Mouse (Mus musculus) intestine, embryonic 14.5 days (tissue): ENCODE results near the gene Sfmbt2. TPM values are rescaled to one million over a fixed set of nuclear protein-coding genes. Genes with fewer than 3 reads are reported as not detected.

ENCODE experiments used
- ATAC-seq: fragments of 200-750 bp; cut with Nextera tagmentation; replicated peaks from 2 replicates; pipeline ENCODE4 v1.8.0; 2017; ENCODE audit warnings: low read depth, moderate number of reproducible peaks, moderate TSS enrichment, moderate library complexity; ENCODE audit not compliant: low FRiP score, low TSS enrichment
- DNase-seq: peaks from one replicate; pipeline ENCODE4 v3.0.0-alpha.2; 2018; ENCODE audit warnings: low spot score
- H3K27ac ChIP-seq: fragments of 300-500 bp; sonication (generic); 2 replicates; pipeline ENCODE4 v1.5.1; 2014; ENCODE audit warnings: low read depth, mild to moderate bottlenecking, control low read depth
- H3K27me3 ChIP-seq: fragments of 300-500 bp; sonication (generic); replicated peaks from 2 replicates; pipeline ENCODE4 v1.6.1; 2014; ENCODE audit warnings: low read length, control low read depth; ENCODE audit not compliant: control insufficient read depth, insufficient read depth
- H3K36me3 ChIP-seq: fragments of 300-500 bp; sonication (generic); 2 replicates; pipeline ENCODE4 v1.6.1; 2014; ENCODE audit warnings: low read length, control low read depth; ENCODE audit not compliant: control insufficient read depth, insufficient read depth
- H3K4me1 ChIP-seq: fragments of 300-500 bp; sonication (generic); replicated peaks from 2 replicates; pipeline ENCODE4 v1.6.1; 2014; ENCODE audit warnings: low read length, control low read depth, mixed read lengths; ENCODE audit not compliant: control insufficient read depth, insufficient read depth
- H3K4me2 ChIP-seq: fragments of 300-500 bp; sonication (generic); 2 replicates; pipeline ENCODE4 v1.6.1; 2014; ENCODE audit warnings: low read length
- H3K4me3 ChIP-seq: fragments of 300-500 bp; sonication (generic); 2 replicates; pipeline ENCODE4 v1.5.1; 2014; ENCODE audit warnings: low read depth, low read length, control low read depth, mixed read lengths
- H3K9ac ChIP-seq: fragments of 300-500 bp; sonication (generic); 2 replicates; pipeline ENCODE4 v1.6.1; 2014; ENCODE audit warnings: mild to moderate bottlenecking, low read length
- H3K9me3 ChIP-seq: fragments of 300-500 bp; sonication (generic); 2 replicates; pipeline ENCODE4 v1.6.1; 2016; ENCODE audit warnings: low read length, control low read depth; ENCODE audit not compliant: control insufficient read depth
- WGBS: fragments of 180-500 bp; shearing (Covaris S2); extraction: QIAGEN DNeasy Blood & Tissue Kit; methylation state at CpG from one replicate; pipeline ENCODE4 v1.1.7; 2014; 5-methylcytosine and 5-hydroxymethylcytosine counted together
- microRNA counts: library from miRNA; unstranded; fragments of <30 nt; microRNA quantifications from one replicate; lab custom pipeline; 2016
- microRNA-seq: library from miRNA; unstranded; fragments of <30 nt; microRNA quantifications from one replicate; pipeline ENCODE4, GENCODE M21; 2016
- polyA plus RNA-seq: library from polyadenylated mRNA; unstranded; fragments of >200 nt; fragmentation: Nextera tagmentation; extraction: Ambion mirVana; gene quantifications from 2 replicates; pipeline ENCODE4 v1.2.1, GENCODE M21; 2014

Gene Sfmbt2
- polyA plus RNA-seq, 1 experiment from 2014 or later: 1.6 TPM

DNA sequence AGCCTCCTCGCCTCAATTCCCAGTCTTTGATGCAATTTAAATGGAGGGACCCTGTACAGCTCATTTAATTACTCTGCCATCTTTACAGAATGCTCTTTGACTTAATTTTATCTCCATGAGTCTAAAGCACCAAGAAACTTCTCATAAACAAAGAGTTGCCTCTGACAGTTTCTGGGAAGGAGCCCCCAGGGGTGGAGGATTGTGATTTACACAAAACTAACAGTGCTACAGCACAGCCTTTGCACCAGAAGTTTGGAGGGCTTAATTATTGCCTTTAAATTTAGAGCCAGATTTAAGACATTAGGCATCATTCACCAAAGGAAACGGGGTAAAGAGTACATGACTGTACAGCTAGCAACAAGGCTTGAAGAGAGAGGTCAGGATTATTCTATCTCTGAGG lies 245.2 kb downstream of the Sfmbt2 start:
- Histone ChIP-seq H3K9me3 (no peaks in the 10 kb centered on the region), H3K4me3 (no peak overlapping the region), H3K4me2 (no peak overlapping the region), H3K36me3 (no peaks in the 10 kb centered on the region), H3K4me1 (no peaks in the 10 kb centered on the region), H3K27me3 (no peaks in the 10 kb centered on the region), H3K9ac (no peak overlapping the region), H3K27ac (no peak overlapping the region)
- ATAC-seq (no peak), DNase-seq (no peak)
- 71% methylated on average over 2 of the region's 2 CpGs for WGBS

MicroRNAs encoded within 50 kb of the gene (microRNA counts, 519-probe panel; counts per million panel counts)
- microRNA mmu-miR-297a+mmu-miR-466f+mmu-miR-669b (lab: Ali Mortazavi, UCI) (not detected), microRNA mmu-miR-297b-3p (lab: Ali Mortazavi, UCI) (not detected), microRNA mmu-miR-297b-5p (lab: Ali Mortazavi, UCI) (not detected), microRNA mmu-miR-297c (lab: Ali Mortazavi, UCI) (1,421 counts per million, percentile 7 among the panel's probes with 10 or more counts), microRNA mmu-miR-466a-3p+mmu-miR-466b-3-3p (lab: Ali Mortazavi, UCI) (3,738 counts per million, percentile 52 among the panel's probes with 10 or more counts), microRNA mmu-miR-466a-5p+mmu-miR-466e-5p (lab: Ali Mortazavi, UCI) (not detected), microRNA mmu-miR-466c-5p (lab: Ali Mortazavi, UCI) (2,101 counts per million, percentile 16 among the panel's probes with 10 or more counts), microRNA mmu-miR-466d-3p (lab: Ali Mortazavi, UCI) (2,411 counts per million, percentile 22 among the panel's probes with 10 or more counts), microRNA mmu-miR-466d-5p (lab: Ali Mortazavi, UCI) (1,585 counts per million, percentile 9 among the panel's probes with 10 or more counts), microRNA mmu-miR-466f-5p (lab: Ali Mortazavi, UCI) (not detected), microRNA mmu-miR-466g (lab: Ali Mortazavi, UCI) (3,342 counts per million, percentile 43 among the panel's probes with 10 or more counts), microRNA mmu-miR-466h (lab: Ali Mortazavi, UCI) (not detected), microRNA mmu-miR-466l (lab: Ali Mortazavi, UCI) (1,783 counts per million, percentile 11 among the panel's probes with 10 or more counts), microRNA mmu-miR-467a (lab: Ali Mortazavi, UCI) (2,437 counts per million, percentile 23 among the panel's probes with 10 or more counts), microRNA mmu-miR-467b (lab: Ali Mortazavi, UCI) (not detected), microRNA mmu-miR-467c (lab: Ali Mortazavi, UCI) (not detected), microRNA mmu-miR-467d (lab: Ali Mortazavi, UCI) (not detected), microRNA mmu-miR-467e (lab: Ali Mortazavi, UCI) (2,868 counts per million, percentile 32 among the panel's probes with 10 or more counts), microRNA mmu-miR-669a (lab: Ali Mortazavi, UCI) (3,454 counts per million, percentile 45 among the panel's probes with 10 or more counts), microRNA mmu-miR-669e (lab: Ali Mortazavi, UCI) (1,421 counts per million, percentile 7 among the panel's probes with 10 or more counts), microRNA mmu-miR-669f (lab: Ali Mortazavi, UCI) (4,410 counts per million, percentile 71 among the panel's probes with 10 or more counts), microRNA mmu-miR-669g (lab: Ali Mortazavi, UCI) (not detected), microRNA mmu-miR-669h-5p (lab: Ali Mortazavi, UCI) (not detected), microRNA mmu-miR-669i (lab: Ali Mortazavi, UCI) (not detected), microRNA mmu-miR-669j (lab: Ali Mortazavi, UCI) (1,886 counts per million, percentile 13 among the panel's probes with 10 or more counts), microRNA mmu-miR-669m (lab: Ali Mortazavi, UCI) (not detected), microRNA mmu-miR-669o (lab: Ali Mortazavi, UCI) (2,162 counts per million, percentile 18 among the panel's probes with 10 or more counts)

Small RNA genes within 50 kb of the gene (microRNA-seq; reads per million reads assigned to microRNA genes)
- gene Gm22051 (not detected), gene Gm22072 (0.59 reads per million), gene Gm22091 (not detected), gene Gm22166 (not detected), gene Gm22239 (0.76 reads per million), gene Gm22626 (not detected), gene Gm22635 (not detected), gene Gm22677 (not detected), gene Gm22678 (not detected), gene Gm22775 (not detected), gene Gm22925 (0.34 reads per million), gene Gm23108 (not detected), gene Gm23288 (not detected), gene Gm23542 (not detected), gene Gm23569 (not detected), gene Gm23571 (not detected), gene Gm23578 (not detected), gene Gm23651 (not detected), gene Gm23988 (not detected), gene Gm24028 (not detected), gene Gm24167 (not detected), gene Gm24315 (not detected), gene Gm24342 (not detected), gene Gm24488 (not detected), gene Gm24640 (not detected), gene Gm24673 (not detected), gene Gm24761 (not detected), gene Gm24806 (not detected), gene Gm25022 (not detected), gene Gm25158 (not detected), gene Gm25263 (0.51 reads per million), gene Gm25285 (not detected), gene Gm25316 (not detected), gene Gm25451 (not detected), gene Gm25673 (not detected), gene Gm25680 (not detected), gene Gm25701 (not detected), gene Gm25753 (not detected), gene Gm25943 (not detected), gene Gm26060 (not detected), gene Gm26073 (not detected), gene Gm26092 (not detected), gene Gm26156 (not detected), gene Gm26229 (not detected), gene Gm26398 (not detected), gene Gm26426 (not detected), gene Gm26431 (not detected), gene Gm26491 (not detected), gene Mir297a-2 (7.1 reads per million, percentile 37 among the genes with 10 or more reads in this experiment), gene Mir297a-3 (not detected), gene Mir297a-4 (not detected), gene Mir297b (0.85 reads per million, percentile 4 among the genes with 10 or more reads in this experiment), gene Mir297c (not detected), gene Mir466 (0.85 reads per million, percentile 4 among the genes with 10 or more reads in this experiment), gene Mir466b-1 (not detected), gene Mir466b-2 (not detected), gene Mir466b-3 (0.93 reads per million, percentile 6 among the genes with 10 or more reads in this experiment), gene Mir466b-4 (not detected), gene Mir466b-5 (not detected), gene Mir466b-6 (not detected), gene Mir466b-7 (not detected), gene Mir466b-8 (not detected), gene Mir466c-1 (not detected), gene Mir466c-2 (not detected), gene Mir466d (0.51 reads per million), gene Mir466e (not detected), gene Mir466f-1 (not detected), gene Mir466f-2 (0.25 reads per million), gene Mir466f-3 (not detected), gene Mir466g (0.42 reads per million), gene Mir466h (1.4 reads per million, percentile 16 among the genes with 10 or more reads in this experiment), gene Mir466l (0.85 reads per million, percentile 4 among the genes with 10 or more reads in this experiment), gene Mir466m (not detected), gene Mir466n (22.8 reads per million, percentile 47 among the genes with 10 or more reads in this experiment), gene Mir466o (0.34 reads per million), gene Mir466p (not detected), gene Mir467a-1 (0.25 reads per million), gene Mir467a-10 (not detected), gene Mir467a-2 (not detected), gene Mir467a-3 (not detected), gene Mir467a-4 (not detected), gene Mir467a-5 (not detected), gene Mir467a-6 (not detected), gene Mir467a-7 (not detected), gene Mir467a-8 (not detected), gene Mir467a-9 (not detected), gene Mir467b (1.0 reads per million, percentile 8 among the genes with 10 or more reads in this experiment), gene Mir467c (1,067 reads per million, percentile 79 among the genes with 10 or more reads in this experiment), gene Mir467d (1,283 reads per million, percentile 81 among the genes with 10 or more reads in this experiment), gene Mir467e (1,501 reads per million, percentile 82 among the genes with 10 or more reads in this experiment), gene Mir669a-1 (not detected), gene Mir669a-10 (not detected), gene Mir669a-11 (not detected), gene Mir669a-12 (not detected), gene Mir669a-2 (not detected), gene Mir669a-3 (0.42 reads per million), gene Mir669a-4 (not detected), gene Mir669a-5 (not detected), gene Mir669a-6 (not detected), gene Mir669a-7 (not detected), gene Mir669a-8 (not detected), gene Mir669a-9 (not detected), gene Mir669b (not detected), gene Mir669c (131 reads per million, percentile 62 among the genes with 10 or more reads in this experiment), gene Mir669d (not detected), gene Mir669d-2 (not detected), gene Mir669e (27.5 reads per million, percentile 49 among the genes with 10 or more reads in this experiment), gene Mir669f (1.4 reads per million, percentile 16 among the genes with 10 or more reads in this experiment), gene Mir669g (not detected), gene Mir669h (7.5 reads per million, percentile 38 among the genes with 10 or more reads in this experiment), gene Mir669i (not detected), gene Mir669j (not detected), gene Mir669k (not detected), gene Mir669l (435 reads per million, percentile 71 among the genes with 10 or more reads in this experiment), gene Mir669m-1 (not detected), gene Mir669m-2 (not detected), gene Mir669o (468 reads per million, percentile 72 among the genes with 10 or more reads in this experiment), gene Mir669p-1 (not detected), gene Mir669p-2 (not detected)

Other genes with a start within 250 kb of the Sfmbt2 start
- 0.19 and 0.27 TPM in 2 replicates for gene Itih2, start 239.1 kb upstream of the Sfmbt2 start, polyA plus RNA-seq
- 11.5 and 12.1 TPM in 2 replicates for gene Itih5, start 216.9 kb upstream of the Sfmbt2 start, polyA plus RNA-seq